Mouse (Mus musculus) stomach, embryonic 14.5 days (tissue): ENCODE data around the gene Olfr62. TPM values are rescaled to one million over a fixed set of nuclear protein-coding genes. Genes with fewer than 3 reads are reported as not detected.

ENCODE experiments used
- ATAC-seq: fragments of 200-750 bp; cut with Nextera tagmentation; 2 replicates; pipeline ENCODE4 v1.8.0; 2017; ENCODE audit warnings: low read depth, moderate TSS enrichment; ENCODE audit not compliant: insufficient number of reproducible peaks, insufficient read depth, low FRiP score
- H3K27ac ChIP-seq: fragments of 300-500 bp; sonication (generic); 2 replicates; pipeline ENCODE4 v1.5.1; 2014; ENCODE audit warnings: mild to moderate bottlenecking, low read length, moderate library complexity, mixed read lengths
- H3K27me3 ChIP-seq: fragments of 300-500 bp; sonication (generic); 2 replicates; pipeline ENCODE4 v1.6.1; 2014; ENCODE audit warnings: low read length, control low read depth, mixed read lengths; ENCODE audit not compliant: control insufficient read depth, insufficient read depth
- H3K36me3 ChIP-seq: fragments of 300-500 bp; sonication (generic); 2 replicates; pipeline ENCODE4 v1.6.1; 2014; ENCODE audit warnings: mild to moderate bottlenecking, control low read depth, low read length, moderate library complexity, mixed read lengths; ENCODE audit not compliant: control insufficient read depth, insufficient read depth
- H3K4me1 ChIP-seq: fragments of 300-500 bp; sonication (generic); 2 replicates; pipeline ENCODE4 v1.6.1; 2014; ENCODE audit warnings: low read length, control low read depth, mixed read lengths; ENCODE audit not compliant: control insufficient read depth, insufficient read depth
- H3K4me2 ChIP-seq: fragments of 300-500 bp; sonication (generic); replicated peaks from 2 replicates; pipeline ENCODE4 v1.6.1; 2014; ENCODE audit warnings: low read depth, low read length, control low read depth
- H3K4me3 ChIP-seq: fragments of 300-500 bp; sonication (generic); 2 replicates; pipeline ENCODE4 v1.5.1; 2014; ENCODE audit warnings: low read depth, low read length, control low read depth
- H3K9ac ChIP-seq: fragments of 300-500 bp; sonication (generic); replicated peaks from 2 replicates; pipeline ENCODE4 v1.6.1; 2014; ENCODE audit warnings: low read depth, mild to moderate bottlenecking, control low read depth, low read length, moderate library complexity, mixed read lengths
- H3K9me3 ChIP-seq: fragments of 300-500 bp; sonication (generic); 2 replicates; pipeline ENCODE4 v1.6.1; 2016; ENCODE audit warnings: low read depth, low read length, control low read depth; ENCODE audit not compliant: control insufficient read depth
- WGBS: fragments of 180-500 bp; shearing (Covaris S2); extraction: QIAGEN DNeasy Blood & Tissue Kit; methylation state at CpG from one replicate; pipeline ENCODE4 v1.1.7; 2014; 5-methylcytosine and 5-hydroxymethylcytosine counted together
- polyA plus RNA-seq: library from polyadenylated mRNA; unstranded; fragments of >200 nt; fragmentation: Nextera tagmentation; extraction: Ambion mirVana; gene quantifications from 2 replicates; pipeline ENCODE4 v1.2.1, GENCODE M21; 2014

Olfr62 gene
- polyA plus RNA-seq, 1 experiment from 2014 or later: not detected

DNA sequence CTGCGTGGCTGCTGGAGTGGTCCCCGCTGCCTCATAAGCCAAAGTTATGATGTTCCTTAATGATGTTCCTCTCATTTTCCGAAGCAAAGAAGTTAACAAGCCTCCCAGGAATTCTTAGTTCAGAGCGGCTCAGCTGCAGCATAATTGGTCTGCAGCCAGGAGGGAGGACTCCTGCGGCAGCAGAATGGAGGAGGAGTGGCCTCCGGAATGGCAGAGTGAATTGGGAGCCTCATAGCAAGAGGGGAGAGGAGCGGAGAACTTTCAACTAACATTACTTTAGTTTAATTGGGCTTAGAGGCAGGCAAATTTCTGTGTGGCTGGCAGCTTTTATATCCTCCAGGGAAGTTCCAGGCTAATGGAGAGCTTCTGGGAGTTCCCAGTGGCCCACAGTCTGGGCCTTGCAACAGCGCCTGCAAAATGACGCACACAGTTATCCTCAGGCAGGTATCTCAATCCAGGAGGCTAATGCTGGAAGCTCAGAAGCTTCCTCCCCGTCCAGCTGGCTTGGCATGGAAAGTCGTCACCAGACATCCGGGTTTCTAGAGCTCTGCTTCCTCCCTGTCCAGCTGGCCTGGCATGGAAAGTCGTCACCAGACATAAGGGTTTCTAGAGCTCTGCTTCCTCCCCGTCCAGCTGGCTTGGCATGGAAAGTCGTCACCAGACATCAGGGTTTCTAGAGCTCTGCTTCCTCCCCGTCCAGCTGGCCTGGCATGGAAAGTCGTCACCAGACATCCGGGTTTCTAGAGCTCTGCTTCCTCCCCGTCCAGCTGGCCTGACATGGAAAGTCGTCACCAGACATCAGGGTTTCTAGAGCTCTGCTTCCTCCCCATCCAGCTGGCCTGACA, 16.2 kb upstream of the Olfr62 start:
- no peak overlapping the region for H3K4me3 ChIP-seq
- H3K9ac ChIP-seq: no peak overlapping the region
- no peak overlapping the region for H3K27ac ChIP-seq
- no peaks in the 10 kb centered on the region for H3K27me3 ChIP-seq
- no peak for ATAC-seq
- no peaks in the 10 kb centered on the region for H3K9me3 ChIP-seq
- no peak overlapping the region for H3K4me2 ChIP-seq
- no peaks in the 10 kb centered on the region for H3K36me3 ChIP-seq
- no peaks in the 10 kb centered on the region for H3K4me1 ChIP-seq
- 51% methylated on average over 20 of the region's 20 CpGs for WGBS

DNA sequence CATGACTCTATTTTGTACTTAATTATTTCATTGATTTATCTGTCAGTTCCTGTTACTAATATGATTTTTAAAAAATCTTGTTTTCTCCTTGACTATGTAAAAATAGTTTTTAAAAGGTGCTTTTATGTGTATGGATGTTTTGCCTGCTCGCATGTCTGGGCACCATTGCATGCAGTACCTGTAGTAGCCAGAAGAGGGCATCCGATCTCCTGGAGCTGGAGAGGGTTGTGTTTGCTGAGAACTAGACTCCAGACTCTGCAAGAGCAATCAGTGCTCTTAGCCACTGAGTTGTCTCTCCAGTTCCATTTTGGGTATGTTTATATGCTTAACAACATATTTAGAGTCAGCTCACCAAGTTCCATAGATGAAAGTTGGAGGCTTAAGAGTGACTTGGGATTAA, 13.5 kb upstream of the Olfr62 start:
- H3K27me3 ChIP-seq: no peaks in the 10 kb centered on the region
- no peaks in the 10 kb centered on the region for H3K9me3 ChIP-seq
- WGBS: 13% methylated on average over 2 of the region's 2 CpGs
- H3K9ac ChIP-seq: no peak overlapping the region
- no peak overlapping the region for H3K27ac ChIP-seq
- no peaks in the 10 kb centered on the region for H3K4me1 ChIP-seq
- no peak for ATAC-seq
- H3K4me2 ChIP-seq: no peak overlapping the region
- no peaks in the 10 kb centered on the region for H3K36me3 ChIP-seq
- H3K4me3 ChIP-seq: no peak overlapping the region

- Histone ChIP-seq H3K4me1 (no peaks in the 10 kb centered on the region), H3K36me3 (no peaks in the 10 kb centered on the region), H3K27ac (no peak overlapping the region), H3K9me3 (no peaks in the 10 kb centered on the region), H3K9ac (no peak overlapping the region), H3K27me3 (no peaks in the 10 kb centered on the region), H3K4me2 (no peak overlapping the region), H3K4me3 (no peak overlapping the region)
- no peak for ATAC-seq
- WGBS: 24% methylated on average over 2 of the region's 2 CpGs
Measured at GRCm38 (mm10) chr4:118687086-118687485, 28.3 kb downstream of the Olfr62 start.

GRCm38 (mm10) chr4:118692412-118692973, 33.7 kb downstream of the Olfr62 start, which contains the start of gene Olfr1342:
Olfr1342 (minus strand) TSS chr4:118692756.
- Histone ChIP-seq H3K4me2 (no peak within 1 kb of the TSS), H3K9me3 (no peaks in the 10 kb centered on the region), H3K27me3 (no peaks in the 10 kb centered on the region), H3K4me1 (no peaks in the 10 kb centered on the region), H3K36me3 (no peaks in the 10 kb centered on the region), H3K4me3 (no peak within 1 kb of the TSS), H3K27ac (no peak within 1 kb of the TSS), H3K9ac (no peak within 1 kb of the TSS)
- 60% methylated on average over 12 of the region's 12 CpGs for WGBS
- ATAC-seq: no peak

- Histone ChIP-seq H3K9me3 (no peaks in the 10 kb centered on the region), H3K9ac (no peak overlapping the region), H3K27me3 (no peaks in the 10 kb centered on the region), H3K4me2 (no peak overlapping the region), H3K4me1 (no peaks in the 10 kb centered on the region), H3K36me3 (no peaks in the 10 kb centered on the region), H3K27ac (no peak overlapping the region), H3K4me3 (no peak overlapping the region)
- WGBS: 35% methylated on average over 2 of the region's 2 CpGs
- no peak for ATAC-seq
Measured at GRCm38 (mm10) chr4:118693812-118694211, 35.1 kb downstream of the Olfr62 start.

- Histone ChIP-seq H3K4me2 (no peak within 1 kb of the TSS), H3K27me3 (no peaks in the 10 kb centered on the region), H3K4me3 (no peak within 1 kb of the TSS), H3K4me1 (no peaks in the 10 kb centered on the region), H3K9me3 (no peaks in the 10 kb centered on the region), H3K9ac (no peak within 1 kb of the TSS), H3K27ac (no peak within 1 kb of the TSS), H3K36me3 (no peaks in the 10 kb centered on the region)
- no peak for ATAC-seq
- 83% methylated on average over 3 of the region's 3 CpGs for WGBS
Measured at GRCm38 (mm10) chr4:118703223-118703622, 44.5 kb downstream of the Olfr62 start, which contains the start of gene Olfr1341. Olfr1341 (plus strand) TSS chr4:118703523.

DNA sequence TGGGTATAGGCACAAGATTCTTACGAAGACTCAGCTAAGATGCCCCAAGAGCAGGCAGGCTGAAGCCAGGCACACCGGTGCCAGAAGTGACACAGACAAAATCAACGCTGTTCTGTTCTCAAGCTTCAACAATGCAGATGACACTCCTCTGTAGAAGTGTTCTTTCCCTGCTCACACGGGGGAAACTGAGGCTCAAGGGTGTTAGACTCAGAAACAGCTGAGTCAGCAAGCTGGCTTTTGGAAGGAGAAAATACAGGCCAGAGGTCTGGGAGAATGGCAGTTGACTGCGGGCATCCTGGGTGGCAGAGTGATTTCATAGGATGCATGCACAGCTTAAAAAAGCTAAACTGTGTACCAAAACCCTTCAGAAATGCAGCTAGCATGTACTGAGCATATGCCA, 49.3 kb downstream of the Olfr62 start:
- no peak overlapping the region for H3K4me3 ChIP-seq
- no peaks in the 10 kb centered on the region for H3K27me3 ChIP-seq
- no peak overlapping the region for H3K4me2 ChIP-seq
- H3K9me3 ChIP-seq: no peaks in the 10 kb centered on the region
- ATAC-seq: no peak
- WGBS: 82% methylated on average over 5 of the region's 5 CpGs
- H3K9ac ChIP-seq: no peak overlapping the region
- no peaks in the 10 kb centered on the region for H3K36me3 ChIP-seq
- H3K4me1 ChIP-seq: no peaks in the 10 kb centered on the region
- H3K27ac ChIP-seq: no peak overlapping the region

DNA sequence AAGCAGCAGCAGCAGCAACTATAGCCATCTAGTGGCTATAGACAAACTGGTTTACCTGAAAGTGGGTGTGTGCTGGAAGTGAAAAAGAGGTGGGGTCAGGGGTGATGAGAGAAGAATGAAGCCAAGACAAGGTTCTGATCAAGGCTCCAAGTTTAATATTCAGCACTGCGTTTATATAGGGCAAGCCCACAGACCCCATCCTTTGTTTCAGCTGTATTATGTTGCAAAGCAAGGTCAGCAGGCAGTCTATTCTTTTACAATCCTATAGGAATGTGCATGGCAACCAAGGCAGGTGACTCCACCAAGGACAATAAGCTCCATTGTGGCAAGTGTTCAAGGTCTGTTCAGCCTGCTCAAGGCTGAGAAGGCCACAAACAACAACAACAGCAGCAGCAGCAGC, 52.9 kb downstream of the Olfr62 start:
- Histone ChIP-seq H3K4me1 (no peaks in the 10 kb centered on the region), H3K36me3 (no peaks in the 10 kb centered on the region), H3K4me2 (no peak overlapping the region), H3K4me3 (no peak overlapping the region), H3K27ac (no peak overlapping the region), H3K27me3 (no peaks in the 10 kb centered on the region), H3K9ac (no peak overlapping the region), H3K9me3 (no peaks in the 10 kb centered on the region)
- 32% methylated on average over 1 of the region's 1 CpGs for WGBS
- ATAC-seq: no peak
